8 mouse cellular contexts compared by ENCODE assay signal in the genomic region with DNA sequence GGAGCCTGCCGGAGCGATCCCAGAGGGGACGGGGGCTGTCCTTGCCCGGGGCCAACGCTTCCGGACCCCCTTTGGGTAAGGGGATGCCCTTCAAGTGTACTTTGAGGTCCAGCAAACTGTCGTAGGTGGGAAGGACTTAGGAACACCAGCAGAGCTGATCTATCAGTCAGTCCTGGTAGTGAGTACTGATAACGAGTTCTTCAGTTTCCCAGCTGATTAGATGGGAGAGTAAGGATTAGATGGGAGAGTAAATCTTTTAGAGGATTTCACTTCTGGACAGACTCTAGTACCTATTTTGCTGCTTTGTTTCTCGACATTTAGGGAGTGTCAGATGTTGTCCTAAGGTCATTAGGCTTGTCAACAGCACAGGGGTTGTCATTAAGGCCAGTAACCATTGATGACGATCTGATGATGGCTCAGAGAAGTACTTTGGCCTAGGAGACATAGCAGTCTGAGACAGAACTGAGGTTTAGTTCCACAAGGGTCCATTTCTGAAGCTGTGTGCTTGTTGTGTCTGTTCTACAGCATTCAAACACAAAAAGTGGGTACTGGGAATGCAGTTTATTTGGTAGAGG. TPM values are rescaled to one million over a fixed set of nuclear protein-coding genes. Genes with fewer than 3 reads are reported as not detected.
DNase-seq lines count a peak whose midpoint lies in the region; ATAC-seq and TF ChIP-seq lines count a peak whose summit lies in the region.

No protein-coding gene starts in this region.

- no peak for TF ChIP-seq EP300 in heart, postnatal 0 days (IDR thresholded peaks at IDR 0.05; ENCODE audit: low read depth)

- peak overlapping the region; percentile 62 to 86 for H3K4me3 ChIP-seq in heart, embryonic 14.5 days (ENCODE audit: control insufficient read depth in 1 of 2, insufficient read depth in 1 of 2, low read depth in 1 of 2, low read length in 2 of 2)
- peak overlapping the region; percentile 98 for H3K4me3 ChIP-seq in G1E (ENCODE audit: low read depth, low read length)
- H3K4me3 ChIP-seq in heart, postnatal 0 days (ENCODE audit: low read depth, low read length), result peak overlapping the region; percentile 93
- peak overlapping the region; percentile 97 for H3K4me3 ChIP-seq in midbrain, embryonic 11.5 days (ENCODE audit: low read depth, low read length)

- no peaks in the 10 kb centered on the region for H3K9me3 ChIP-seq in heart, embryonic 14.5 days (ENCODE audit: control insufficient read depth, low read length)
- no peaks in the 10 kb centered on the region for H3K9me3 ChIP-seq in G1E (replicated peaks)
- no peaks in the 10 kb centered on the region for H3K9me3 ChIP-seq in heart, postnatal 0 days (replicated peaks; ENCODE audit: control insufficient read depth, low read length)
- H3K9me3 ChIP-seq in midbrain, embryonic 11.5 days (ENCODE audit: control insufficient read depth, low read length), result no peaks in the 10 kb centered on the region

- WGBS in heart, embryonic 14.5 days, result under 1% methylated on average over 10 of the region's 10 CpGs
- WGBS in heart, postnatal 0 days, result under 1% methylated on average over 10 of the region's 10 CpGs
- 2% methylated on average over 10 of the region's 10 CpGs for WGBS in midbrain, embryonic 11.5 days

- no peak; the same call in 1 of the 2 replicates for ATAC-seq in heart, embryonic 14.5 days (ENCODE audit: insufficient number of reproducible peaks, insufficient read depth, low FRiP score, low read depth)
- ATAC-seq in G1E (ENCODE audit: extremely low read depth, insufficient number of reproducible peaks, low FRiP score, poor library complexity, severe bottlenecking), result no peak
- ATAC-seq in heart, postnatal 0 days (ENCODE audit: insufficient read depth, low read depth), result no peak
- no peak; the same call in 1 of the 2 replicates for ATAC-seq in midbrain, embryonic 11.5 days (ENCODE audit: low FRiP score)

- DNase-seq in heart, adult 11 months, result no peak
- peak; percentile 6 for DNase-seq in G1E (ENCODE audit: low spot score)
- DNase-seq in heart, postnatal 0 days (ENCODE audit: low spot score), result no peak
- DNase-seq in midbrain, embryonic 11.5 days (ENCODE audit: low spot score, missing footprints), result no peak
- no peak for DNase-seq in Muller cell, postnatal 12 days (ENCODE audit: inconsistent ontology term)
- no peak for DNase-seq in spleen, postnatal 10 days (ENCODE audit: low spot score in 2 of 2)
- no peak for DNase-seq in layer of hippocampus, postnatal 14 days (ENCODE audit: low spot score in 2 of 2)

- peaks cover 0 to 7% of the 10 kb centered on the region in 2 experiments; a peak in 1 of 4 replicates for H3K4me1 ChIP-seq in heart, embryonic 14.5 days (ENCODE audit: control insufficient read depth in 2 of 2, insufficient read depth in 2 of 2, low read length in 2 of 2)
- H3K4me1 ChIP-seq in G1E (ENCODE audit: insufficient read depth, low read depth, low read length), result peaks cover 36% of the 10 kb centered on the region
- peaks cover 14% of the 10 kb centered on the region for H3K4me1 ChIP-seq in heart, postnatal 0 days (ENCODE audit: control insufficient read depth, insufficient read depth)
- H3K4me1 ChIP-seq in midbrain, embryonic 11.5 days (ENCODE audit: control insufficient read depth, insufficient read depth, low read length), result peaks cover 7% of the 10 kb centered on the region

- peak overlapping the region; percentile 56 to 83 for H3K27ac ChIP-seq in heart, embryonic 14.5 days (replicated peaks in 1 of 2; ENCODE audit: control insufficient read depth in 1 of 2, insufficient read depth in 1 of 2, low read depth in 2 of 2, low read length in 2 of 2)
- peak overlapping the region; percentile 90 for H3K27ac ChIP-seq in heart, postnatal 0 days (ENCODE audit: low read depth)
- H3K27ac ChIP-seq in midbrain, embryonic 11.5 days (ENCODE audit: low read depth, low read length), result peak overlapping the region; percentile 25; the same call in 1 of the 2 replicates

- no peak for TF ChIP-seq CTCF in G1E (IDR thresholded peaks at IDR 0.05; ENCODE audit: low read depth, low read length)
- no peak for TF ChIP-seq CTCF in heart, postnatal 0 days (IDR thresholded peaks at IDR 0.05; ENCODE audit: low read depth)

- H3K4me2 ChIP-seq in heart, embryonic 14.5 days (ENCODE audit: low read length), result peak overlapping the region; percentile 73
- H3K4me2 ChIP-seq in heart, postnatal 0 days (ENCODE audit: low read depth, low read length), result peak overlapping the region; percentile 67
- peak overlapping the region; percentile 84 for H3K4me2 ChIP-seq in midbrain, embryonic 11.5 days

- H3K9ac ChIP-seq in heart, embryonic 14.5 days (ENCODE audit: low read length), result peak overlapping the region; percentile 88
- H3K9ac ChIP-seq in heart, postnatal 0 days (replicated peaks; ENCODE audit: low read depth, low read length), result peak overlapping the region; percentile 95
- H3K9ac ChIP-seq in midbrain, embryonic 11.5 days (ENCODE audit: low read length), result peak overlapping the region; percentile 96

- H3K27me3 ChIP-seq in heart, embryonic 14.5 days (ENCODE audit: control insufficient read depth, insufficient read depth, low read length), result no peaks in the 10 kb centered on the region
- no peaks in the 10 kb centered on the region for H3K27me3 ChIP-seq in G1E (ENCODE audit: insufficient read depth, low read length)
- no peaks in the 10 kb centered on the region for H3K27me3 ChIP-seq in heart, postnatal 0 days (ENCODE audit: control insufficient read depth, insufficient read depth, low read length)
- H3K27me3 ChIP-seq in midbrain, embryonic 11.5 days (ENCODE audit: control insufficient read depth, insufficient read depth, low read length), result no peaks in the 10 kb centered on the region

- H3K36me3 ChIP-seq in heart, embryonic 14.5 days (ENCODE audit: control insufficient read depth, insufficient read depth, low read length), result peaks cover 10% of the 10 kb centered on the region
- peaks cover 30% of the 10 kb centered on the region for H3K36me3 ChIP-seq in G1E (replicated peaks)
- H3K36me3 ChIP-seq in heart, postnatal 0 days (replicated peaks; ENCODE audit: control insufficient read depth, insufficient read depth, low read length), result peaks cover 3% of the 10 kb centered on the region; the same call in 1 of the 2 replicates
- no peaks in the 10 kb centered on the region for H3K36me3 ChIP-seq in midbrain, embryonic 11.5 days (ENCODE audit: control insufficient read depth, insufficient read depth, low read length)

RNA-seq across cellular contexts. Expression of gene Nudt15, which starts 5.2 kb away (rescaled TPM):
- polyA plus RNA-seq in heart, embryonic 14.5 days (2014; fragmentation: Nextera tagmentation; extraction: Ambion mirVana), result 4.6 and 5.7 TPM in 2 replicates
- total RNA-seq in G1E (2014; fragmentation: Nextera tagmentation), result 6.8 and 7.4 TPM in 2 replicates
- total RNA-seq in G1E (2017), result 7.1 and 8.0 TPM in 2 replicates
- 0.56 and 0.90 TPM in 2 replicates for polyA plus RNA-seq in G1E (2012)
- 1.8 and 2.8 TPM in 2 replicates for total RNA-seq in heart, postnatal 0 days (2014; rRNA removed; ENCODE audit: low replicate concordance)
- polyA plus RNA-seq in heart, postnatal 0 days (2015; fragmentation: Nextera tagmentation; extraction: Ambion mirVana), result 3.7 and 4.7 TPM in 2 replicates
- polyA plus RNA-seq in midbrain, embryonic 11.5 days (2014; fragmentation: Nextera tagmentation; extraction: Ambion mirVana), result 10.8 and 11.4 TPM in 2 replicates
- total RNA-seq in layer of hippocampus, postnatal 14 days (2021), result 1 to 10 TPM; 6.2 to 8.8 TPM

RNA-seq across cellular contexts. Expression of gene Sucla2, which starts 28.1 kb away (rescaled TPM):
- polyA plus RNA-seq in heart, embryonic 14.5 days (2014; fragmentation: Nextera tagmentation; extraction: Ambion mirVana), result 240 and 242 TPM in 2 replicates
- total RNA-seq in G1E (2014; fragmentation: Nextera tagmentation) (58.4 and 68.2 TPM in 2 replicates), G1E (2017) (96.6 and 107 TPM in 2 replicates)
- 17.1 and 17.5 TPM in 2 replicates for polyA plus RNA-seq in G1E (2012)
- total RNA-seq in heart, postnatal 0 days (2014; rRNA removed; ENCODE audit: low replicate concordance), result 229 and 249 TPM in 2 replicates
- polyA plus RNA-seq in heart, postnatal 0 days (2015; fragmentation: Nextera tagmentation; extraction: Ambion mirVana), result 449 TPM in 2 replicates
- 116 and 129 TPM in 2 replicates for polyA plus RNA-seq in midbrain, embryonic 11.5 days (2014; fragmentation: Nextera tagmentation; extraction: Ambion mirVana)
- total RNA-seq in layer of hippocampus, postnatal 14 days (2021), result 100 to 1,000 TPM; 153 to 156 TPM

RNA-seq across cellular contexts. Expression of gene Med4, which starts 43.4 kb away (rescaled TPM):
- 46.6 and 47.5 TPM in 2 replicates for polyA plus RNA-seq in heart, embryonic 14.5 days (2014; fragmentation: Nextera tagmentation; extraction: Ambion mirVana)
- total RNA-seq in G1E (2014; fragmentation: Nextera tagmentation) (28.1 and 38.0 TPM in 2 replicates), G1E (2017) (68.4 and 75.0 TPM in 2 replicates)
- polyA plus RNA-seq in G1E (2012), result 10.2 and 20.9 TPM in 2 replicates
- total RNA-seq in heart, postnatal 0 days (2014; rRNA removed; ENCODE audit: low replicate concordance), result 17.4 and 17.5 TPM in 2 replicates
- polyA plus RNA-seq in heart, postnatal 0 days (2015; fragmentation: Nextera tagmentation; extraction: Ambion mirVana), result 36.1 and 40.2 TPM in 2 replicates
- polyA plus RNA-seq in midbrain, embryonic 11.5 days (2014; fragmentation: Nextera tagmentation; extraction: Ambion mirVana), result 100 and 105 TPM in 2 replicates
- total RNA-seq in layer of hippocampus, postnatal 14 days (2021), result 10 to 100 TPM; 29.5 to 31.3 TPM

Comparison
In these comparisons a context has a peak if more than half of its experiments do, and no peak if none do; other contexts are left out.
1. H3K27ac ChIP-seq: peak in every context shown above with its lines; median percentile 90 in heart, postnatal 0 days; 70 in heart, embryonic 14.5 days; 25 in midbrain, embryonic 11.5 days.